Mouse (Mus musculus): ENCODE measurements around the gene Ppp2r2c. TPM values are rescaled to one million over a fixed set of nuclear protein-coding genes. Genes with fewer than 3 reads are reported as not detected.

The Ppp2r2c gene
- polyA plus RNA-seq, 1 experiment from 2014 or later, result 3.2 TPM

DNA sequence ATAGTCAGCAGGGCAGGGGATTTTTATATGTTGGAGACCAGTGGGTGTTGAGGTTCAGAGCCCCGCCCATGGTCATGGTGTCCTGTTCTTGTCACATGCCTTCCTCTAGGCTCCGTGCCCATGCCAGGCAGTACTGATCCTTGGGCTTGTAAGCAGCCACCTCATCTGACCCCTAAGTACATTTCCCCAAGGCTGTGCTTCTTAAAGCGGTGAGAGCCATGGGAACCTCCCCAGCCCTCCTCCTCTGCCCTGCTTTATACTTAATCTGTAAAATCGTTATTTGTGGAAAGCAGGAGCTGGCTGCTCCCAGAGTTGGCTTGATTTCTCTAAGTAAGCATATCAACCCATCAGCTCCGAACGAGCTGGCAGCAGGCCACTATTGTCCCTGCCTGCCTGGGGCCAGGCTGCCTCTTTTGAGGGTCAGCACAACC lies 31.9 kb downstream of the Ppp2r2c start:
- no peak for ATAC-seq (ENCODE audit: low FRiP score, low read depth)
- H3K9ac ChIP-seq (replicated peaks), result no peak overlapping the region
- 64% methylated on average over 6 of the region's 6 CpGs for WGBS
- no peaks in the 10 kb centered on the region for H3K9me3 ChIP-seq
- H3K4me1 ChIP-seq, result peaks cover 6% of the 10 kb centered on the region; the same call in 1 of the 2 replicates
- no peak overlapping the region for H3K4me2 ChIP-seq (replicated peaks)
- H3K4me3 ChIP-seq, result no peak overlapping the region
- H3K27me3 ChIP-seq, result peaks cover 11% of the 10 kb centered on the region; the same call in 1 of the 2 replicates
- H3K27ac ChIP-seq (replicated peaks), result no peak overlapping the region
- no peaks in the 10 kb centered on the region for H3K36me3 ChIP-seq

DNA sequence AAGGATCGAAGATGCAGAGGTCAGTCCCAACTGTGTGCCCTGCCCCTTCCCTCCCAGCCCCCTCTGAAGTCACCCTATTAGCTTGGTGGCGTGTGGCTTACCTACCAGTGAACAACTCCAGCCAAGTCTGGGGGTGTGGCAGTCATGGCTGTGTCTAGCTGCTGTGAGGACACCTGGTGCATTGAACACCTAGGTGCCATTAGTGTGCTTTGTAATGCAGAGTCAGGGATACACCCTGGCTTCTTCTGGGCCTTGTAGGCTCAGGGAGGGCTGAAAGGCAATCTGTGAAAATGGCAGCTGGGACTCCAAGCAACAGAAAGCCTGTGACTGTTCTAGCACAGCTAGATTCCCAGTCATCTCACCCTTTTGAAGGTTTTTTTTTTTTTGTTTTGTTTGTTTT lies 34.5 kb downstream of the Ppp2r2c start:
- Histone ChIP-seq H3K27me3 (peaks cover 6% of the 10 kb centered on the region; the same call in 1 of the 2 replicates), H3K9ac (replicated peaks) (no peak overlapping the region), H3K4me3 (no peak overlapping the region), H3K4me2 (replicated peaks) (no peak overlapping the region), H3K27ac (replicated peaks) (no peak overlapping the region), H3K4me1 (peaks cover 10% of the 10 kb centered on the region), H3K9me3 (no peaks in the 10 kb centered on the region), H3K36me3 (no peaks in the 10 kb centered on the region)
- 83% methylated on average over 2 of the region's 2 CpGs for WGBS
- no peak for ATAC-seq (ENCODE audit: low FRiP score, low read depth)

GRCm38 (mm10) chr5:36904131-36904530 lies 35.8 kb downstream of the Ppp2r2c start:
- H3K4me1 ChIP-seq, result peaks cover 12% of the 10 kb centered on the region
- H3K27me3 ChIP-seq, result no peaks in the 10 kb centered on the region
- no peaks in the 10 kb centered on the region for H3K36me3 ChIP-seq
- ATAC-seq (ENCODE audit: low FRiP score, low read depth), result no peak
- H3K4me2 ChIP-seq (replicated peaks), result no peak overlapping the region
- H3K9me3 ChIP-seq, result no peaks in the 10 kb centered on the region
- WGBS, result 86% methylated on average over 2 of the region's 2 CpGs
- H3K4me3 ChIP-seq, result no peak overlapping the region
- no peak overlapping the region for H3K27ac ChIP-seq (replicated peaks)
- H3K9ac ChIP-seq (replicated peaks), result no peak overlapping the region

GRCm38 (mm10) chr5:36904703-36905102 lies 36.4 kb downstream of the Ppp2r2c start:
- H3K27me3 ChIP-seq, result no peaks in the 10 kb centered on the region
- no peak for ATAC-seq (ENCODE audit: low FRiP score, low read depth)
- no peak overlapping the region for H3K4me3 ChIP-seq
- no peak overlapping the region for H3K9ac ChIP-seq (replicated peaks)
- H3K4me2 ChIP-seq (replicated peaks), result no peak overlapping the region
- H3K27ac ChIP-seq (replicated peaks), result no peak overlapping the region
- H3K36me3 ChIP-seq, result no peaks in the 10 kb centered on the region
- H3K9me3 ChIP-seq, result no peaks in the 10 kb centered on the region
- 71% methylated on average over 9 of the region's 9 CpGs for WGBS
- H3K4me1 ChIP-seq, result peaks cover 12% of the 10 kb centered on the region

DNA sequence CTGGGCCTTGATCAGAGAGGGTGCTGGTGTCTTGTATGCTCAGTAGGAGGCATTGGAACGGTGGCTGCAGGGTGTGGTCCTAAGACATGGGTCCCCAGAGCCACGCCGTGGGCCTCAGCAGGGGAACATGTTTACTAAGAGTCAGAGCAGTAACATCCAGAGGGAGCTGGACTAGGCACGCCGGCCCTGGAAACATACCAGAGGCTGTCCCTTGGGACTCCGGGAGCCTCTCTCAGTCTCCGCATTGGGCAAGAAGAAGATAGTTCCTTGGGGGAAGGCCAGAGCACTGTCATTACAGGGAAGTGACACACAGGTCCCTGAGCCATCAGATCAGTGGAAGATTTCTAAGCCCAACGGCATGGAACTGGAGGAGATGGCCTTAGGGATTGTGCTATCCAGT lies 36.9 kb downstream of the Ppp2r2c start:
- Histone ChIP-seq H3K27me3 (no peaks in the 10 kb centered on the region), H3K4me2 (replicated peaks) (no peak overlapping the region), H3K4me3 (no peak overlapping the region), H3K9me3 (no peaks in the 10 kb centered on the region), H3K36me3 (no peaks in the 10 kb centered on the region), H3K9ac (replicated peaks) (no peak overlapping the region), H3K27ac (replicated peaks) (no peak overlapping the region), H3K4me1 (peaks cover 11% of the 10 kb centered on the region)
- no peak for ATAC-seq (ENCODE audit: low FRiP score, low read depth)
- 75% methylated on average over 8 of the region's 8 CpGs for WGBS

GRCm38 (mm10) chr5:36907695-36908094 lies 39.4 kb downstream of the Ppp2r2c start:
- H3K4me1 ChIP-seq, result peaks cover 18% of the 10 kb centered on the region
- no peak for ATAC-seq (ENCODE audit: low FRiP score, low read depth)
- H3K4me2 ChIP-seq (replicated peaks), result no peak overlapping the region
- H3K9me3 ChIP-seq, result no peaks in the 10 kb centered on the region
- no peak overlapping the region for H3K4me3 ChIP-seq
- no peak overlapping the region for H3K27ac ChIP-seq (replicated peaks)
- no peaks in the 10 kb centered on the region for H3K27me3 ChIP-seq
- WGBS, result 57% methylated on average over 10 of the region's 10 CpGs
- no peak overlapping the region for H3K9ac ChIP-seq (replicated peaks)
- no peaks in the 10 kb centered on the region for H3K36me3 ChIP-seq

- 87% methylated on average over 21 of the region's 21 CpGs for WGBS
- no peak for ATAC-seq (ENCODE audit: low FRiP score, low read depth)
Observed at GRCm38 (mm10) chr5:36909545-36909944, 41.2 kb downstream of the Ppp2r2c start.

GRCm38 (mm10) chr5:36910980-36911379 lies 42.7 kb downstream of the Ppp2r2c start:
- Histone ChIP-seq H3K4me3 (no peak overlapping the region), H3K36me3 (no peaks in the 10 kb centered on the region), H3K4me1 (peaks cover 22% of the 10 kb centered on the region), H3K4me2 (replicated peaks) (no peak overlapping the region), H3K27me3 (peaks cover 5% of the 10 kb centered on the region; the same call in 1 of the 2 replicates), H3K27ac (replicated peaks) (no peak overlapping the region), H3K9ac (replicated peaks) (no peak overlapping the region), H3K9me3 (no peaks in the 10 kb centered on the region)
- no peak for ATAC-seq (ENCODE audit: low FRiP score, low read depth)
- whole genome bisulfite sequencing, result 39% methylated on average over 7 of the region's 7 CpGs

More at GRCm38 (mm10) chr5:36909545-36909944, 41.2 kb downstream of the Ppp2r2c start:
- no peak overlapping the region for H3K4me3 ChIP-seq
- H3K27me3 ChIP-seq, result peaks cover 5% of the 10 kb centered on the region; the same call in 1 of the 2 replicates
- H3K9me3 ChIP-seq, result no peaks in the 10 kb centered on the region
- H3K4me2 ChIP-seq (replicated peaks), result no peak overlapping the region
- peaks cover 22% of the 10 kb centered on the region for H3K4me1 ChIP-seq
- H3K27ac ChIP-seq (replicated peaks), result no peak overlapping the region
- no peak overlapping the region for H3K9ac ChIP-seq (replicated peaks)
- H3K36me3 ChIP-seq, result no peaks in the 10 kb centered on the region

DNA sequence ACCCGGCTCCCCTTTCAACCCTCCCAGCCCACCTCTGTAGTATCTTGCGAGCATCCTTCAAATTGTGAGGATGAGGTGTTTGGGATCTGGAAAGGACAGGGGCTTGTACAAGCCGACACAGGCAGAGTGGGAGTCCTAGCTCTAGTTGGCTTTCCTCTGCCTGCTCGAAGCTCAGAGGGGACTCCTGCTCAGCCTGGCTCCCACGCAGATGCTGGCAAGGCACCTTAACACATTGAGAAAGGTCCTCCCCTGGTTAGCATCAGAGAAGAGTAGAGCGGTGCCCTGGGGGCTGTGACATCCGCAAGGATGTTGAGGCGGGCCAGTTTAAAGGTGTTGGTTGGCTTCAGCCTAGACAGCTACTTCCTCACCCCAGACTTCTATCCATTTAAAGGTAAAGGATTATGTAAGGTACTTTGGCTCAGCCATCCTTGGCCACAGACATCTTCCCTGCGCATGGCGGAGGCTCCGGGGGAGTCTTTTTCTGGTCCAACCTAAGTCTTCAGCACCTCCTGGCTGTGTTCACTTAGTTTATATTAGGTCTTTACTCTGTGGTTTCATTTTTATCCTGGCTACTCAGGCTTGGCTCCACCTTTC lies 43.5 kb downstream of the Ppp2r2c start:
- Histone ChIP-seq H3K4me1 (peaks cover 22% of the 10 kb centered on the region), H3K4me2 (replicated peaks) (no peak overlapping the region), H3K4me3 (no peak overlapping the region), H3K9me3 (no peaks in the 10 kb centered on the region), H3K36me3 (no peaks in the 10 kb centered on the region), H3K9ac (replicated peaks) (no peak overlapping the region), H3K27ac (replicated peaks) (no peak overlapping the region), H3K27me3 (peaks cover 10% of the 10 kb centered on the region; the same call in 1 of the 2 replicates)
- ATAC-seq (ENCODE audit: low FRiP score, low read depth), result no peak
- 81% methylated on average over 11 of the region's 11 CpGs for WGBS

DNA sequence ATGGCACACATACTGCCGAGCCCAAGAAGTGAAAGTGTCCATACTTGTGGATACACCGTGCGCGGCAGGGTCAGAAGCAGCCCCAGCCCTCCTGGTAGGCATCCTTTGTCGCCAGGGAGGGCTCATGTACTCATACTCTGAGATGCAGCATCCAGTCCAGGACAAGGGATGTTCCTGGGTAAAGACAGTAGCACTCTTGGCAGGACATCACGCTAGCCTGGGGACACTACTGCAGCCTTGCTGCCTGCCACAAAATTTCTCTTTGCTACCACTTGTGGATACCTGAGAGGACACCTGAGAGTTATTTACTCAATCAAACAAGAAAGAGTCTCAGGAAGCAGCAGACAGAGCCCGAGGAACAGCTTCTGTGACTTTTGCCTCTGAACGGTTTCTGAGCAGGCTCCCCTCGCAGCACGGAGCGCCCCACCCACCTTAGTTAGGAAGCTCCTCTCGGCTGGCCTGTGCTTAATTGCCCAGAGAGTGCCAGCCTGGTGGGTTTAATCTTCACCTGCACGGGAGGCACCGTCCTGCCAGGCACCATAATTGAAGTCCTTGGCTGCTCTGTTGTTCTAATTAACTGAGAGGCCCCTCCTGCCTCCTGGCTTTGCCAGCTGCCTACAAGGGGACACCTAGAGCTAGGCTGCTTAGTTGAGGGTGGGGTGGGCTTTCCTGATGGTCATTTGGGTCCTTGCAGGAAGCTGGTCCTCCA lies 44.4 kb downstream of the Ppp2r2c start:
- Histone ChIP-seq H3K4me1 (peaks cover 19% of the 10 kb centered on the region), H3K9me3 (no peaks in the 10 kb centered on the region), H3K4me3 (no peak overlapping the region), H3K27ac (replicated peaks) (no peak overlapping the region), H3K36me3 (no peaks in the 10 kb centered on the region), H3K9ac (replicated peaks) (no peak overlapping the region), H3K4me2 (replicated peaks) (no peak overlapping the region), H3K27me3 (peaks cover 10% of the 10 kb centered on the region; the same call in 1 of the 2 replicates)
- no peak for ATAC-seq (ENCODE audit: low FRiP score, low read depth)
- 72% methylated on average over 14 of the region's 14 CpGs for WGBS

- H3K9me3 ChIP-seq, result no peaks in the 10 kb centered on the region
- H3K36me3 ChIP-seq, result no peaks in the 10 kb centered on the region
- no peak overlapping the region for H3K9ac ChIP-seq (replicated peaks)
- H3K27ac ChIP-seq (replicated peaks), result no peak overlapping the region
- H3K27me3 ChIP-seq, result peaks cover 10% of the 10 kb centered on the region; the same call in 1 of the 2 replicates
- peaks cover 21% of the 10 kb centered on the region for H3K4me1 ChIP-seq
- no peak for ATAC-seq (ENCODE audit: low FRiP score, low read depth)
- no peak overlapping the region for H3K4me3 ChIP-seq
- no peak overlapping the region for H3K4me2 ChIP-seq (replicated peaks)
- WGBS, result 73% methylated on average over 3 of the region's 3 CpGs
Observed at GRCm38 (mm10) chr5:36915256-36915655, 46.9 kb downstream of the Ppp2r2c start.

DNA sequence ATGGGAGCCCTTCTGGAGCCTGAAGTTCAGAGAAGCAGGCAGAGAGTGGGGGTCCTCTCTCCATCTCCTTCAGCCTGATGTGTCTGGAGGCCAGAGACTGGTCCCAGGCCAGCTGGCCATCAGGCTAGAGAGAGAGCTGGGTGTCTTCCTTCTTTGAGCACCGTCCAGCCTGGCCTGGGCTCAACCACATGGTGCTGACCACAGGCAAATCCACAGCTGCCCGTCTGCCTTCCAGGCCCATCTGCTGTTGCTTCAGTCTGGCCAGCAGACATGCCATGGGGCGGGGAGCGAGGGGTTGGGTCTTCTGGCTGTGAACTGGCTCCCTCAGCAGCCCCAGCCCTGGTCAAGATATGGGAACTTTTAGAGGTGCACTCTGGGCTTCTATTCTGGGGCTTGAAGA lies 48.3 kb downstream of the Ppp2r2c start:
- Histone ChIP-seq H3K36me3 (no peaks in the 10 kb centered on the region), H3K4me2 (replicated peaks) (no peak overlapping the region), H3K27me3 (peaks cover 10% of the 10 kb centered on the region; the same call in 1 of the 2 replicates), H3K9me3 (no peaks in the 10 kb centered on the region), H3K4me3 (no peak overlapping the region), H3K4me1 (peaks cover 13% of the 10 kb centered on the region), H3K27ac (replicated peaks) (no peak overlapping the region), H3K9ac (replicated peaks) (no peak overlapping the region)
- 88% methylated on average over 4 of the region's 4 CpGs for WGBS
- no peak for ATAC-seq (ENCODE audit: low FRiP score, low read depth)

Data from midbrain, embryonic 12.5 days (tissue).